Mouse (Mus musculus): ENCODE data around the gene Zfp697. TPM values are rescaled to one million over a fixed set of nuclear protein-coding genes. Genes with fewer than 3 reads are reported as not detected.
"Not testable (repeated sequence)": the region's sequence is repeated elsewhere in the genome, so short reads cannot be mapped to it uniquely, and the experiment has no call there.

Gene Zfp697
- 3.9 TPM in 2 replicates for polyA plus RNA-seq (2016; fragmentation: Nextera tagmentation; extraction: Ambion mirVana)

- H3K9me3 ChIP-seq (replicated peaks): no peaks in the 10 kb centered on the region
- WGBS (ENCODE audit: insufficient replicate concordance): 1% methylated on average over 42 of the region's 42 CpGs
- H3K4me3 ChIP-seq: peak within 1 kb of the TSS; percentile 57
- H3K9ac ChIP-seq: peak within 1 kb of the TSS; percentile 66
- H3K4me1 ChIP-seq: no peaks in the 10 kb centered on the region
- H3K27me3 ChIP-seq (replicated peaks): peaks cover 41% of the 10 kb centered on the region
- H3K36me3 ChIP-seq: no peaks in the 10 kb centered on the region
- peak within 1 kb of the TSS; percentile 58 for H3K4me2 ChIP-seq
- no peak within 1 kb of the TSS for H3K27ac ChIP-seq
- ATAC-seq: peak; percentile 72
Measured at GRCm38 (mm10) chr3:98382246-98382939, at the start of gene Zfp697. Gene Zfp697, plus strand, starts transcription at chr3:98382461.

- Histone ChIP-seq H3K27me3 (replicated peaks) (no peaks in the 10 kb centered on the region), H3K9ac (no peak overlapping the region), H3K36me3 (peaks cover 60% of the 10 kb centered on the region), H3K27ac (no peak overlapping the region), H3K9me3 (replicated peaks) (no peaks in the 10 kb centered on the region), H3K4me3 (no peak overlapping the region), H3K4me2 (no peak overlapping the region), H3K4me1 (peaks cover 51% of the 10 kb centered on the region)
- ATAC-seq: peak; percentile 48
- WGBS (ENCODE audit: insufficient replicate concordance): 73% methylated on average over 2 of the region's 2 CpGs
Measured at GRCm38 (mm10) chr3:98334010-98334409, 48.3 kb upstream of the Zfp697 start.

- peaks cover 48% of the 10 kb centered on the region for H3K36me3 ChIP-seq
- no peak overlapping the region; the same call in 1 of the 2 replicates for H3K27ac ChIP-seq
- no peaks in the 10 kb centered on the region for H3K9me3 ChIP-seq (replicated peaks)
- H3K9ac ChIP-seq: no peak overlapping the region
- H3K4me3 ChIP-seq: no peak overlapping the region
- peaks cover 59% of the 10 kb centered on the region for H3K4me1 ChIP-seq
- ATAC-seq: no peak
- H3K4me2 ChIP-seq: peak overlapping the region; percentile 97; the same call in 1 of the 2 replicates
- no peaks in the 10 kb centered on the region for H3K27me3 ChIP-seq (replicated peaks)
Measured at GRCm38 (mm10) chr3:98335331-98335730, 46.9 kb upstream of the Zfp697 start.

- Histone ChIP-seq H3K4me3 (no peak overlapping the region), H3K9me3 (replicated peaks) (no peaks in the 10 kb centered on the region), H3K36me3 (peaks cover 42% of the 10 kb centered on the region), H3K4me1 (peaks cover 59% of the 10 kb centered on the region), H3K27ac (0 out of 2 replicates have a peak overlapping the region, but pooled peaks have one; percentile 5), H3K27me3 (replicated peaks) (no peaks in the 10 kb centered on the region), H3K4me2 (peak overlapping the region; percentile 97), H3K9ac (no peak overlapping the region)
- no peak for ATAC-seq
- WGBS (ENCODE audit: insufficient replicate concordance): 31% methylated on average over 7 of the region's 7 CpGs
Measured at GRCm38 (mm10) chr3:98335886-98336285, 46.4 kb upstream of the Zfp697 start.

- peaks cover 31% of the 10 kb centered on the region for H3K36me3 ChIP-seq
- peak overlapping the region; percentile 97 for H3K4me2 ChIP-seq
- ATAC-seq: no peak
- peak overlapping the region; percentile 78 for H3K9ac ChIP-seq
- WGBS (ENCODE audit: insufficient replicate concordance): 67% methylated on average over 22 of the region's 22 CpGs
- peak overlapping the region; percentile 1; the same call in 1 of the 2 replicates for H3K27ac ChIP-seq
- H3K27me3 ChIP-seq (replicated peaks): no peaks in the 10 kb centered on the region
- H3K4me1 ChIP-seq: peaks cover 59% of the 10 kb centered on the region
- peak overlapping the region; percentile 74 for H3K4me3 ChIP-seq
- H3K9me3 ChIP-seq (replicated peaks): no peaks in the 10 kb centered on the region
Measured at GRCm38 (mm10) chr3:98336661-98337654, 45.3 kb upstream of the Zfp697 start.

GRCm38 (mm10) chr3:98338584-98339041, 43.6 kb upstream of the Zfp697 start:
- peaks cover 52% of the 10 kb centered on the region for H3K4me1 ChIP-seq
- 2% methylated on average over 15 of the region's 15 CpGs for WGBS (ENCODE audit: insufficient replicate concordance)

GRCm38 (mm10) chr3:98339097-98339705, 43.1 kb upstream of the Zfp697 start:
- Histone ChIP-seq H3K4me2 (peak overlapping the region; percentile 97), H3K4me3 (peak overlapping the region; percentile 74), H3K36me3 (peaks cover 11% of the 10 kb centered on the region), H3K9ac (peak overlapping the region; percentile 78), H3K9me3 (replicated peaks) (no peaks in the 10 kb centered on the region), H3K4me1 (peaks cover 52% of the 10 kb centered on the region), H3K27me3 (replicated peaks) (no peaks in the 10 kb centered on the region), H3K27ac (peak overlapping the region; percentile 77)
- 1% methylated on average over 46 of the region's 46 CpGs for WGBS (ENCODE audit: insufficient replicate concordance)
- peak; percentile 27 for ATAC-seq

More at GRCm38 (mm10) chr3:98338584-98339041, 43.6 kb upstream of the Zfp697 start:
- Histone ChIP-seq H3K4me3 (peak overlapping the region; percentile 74), H3K9me3 (replicated peaks) (no peaks in the 10 kb centered on the region), H3K27ac (peak overlapping the region; percentile 77), H3K36me3 (peaks cover 16% of the 10 kb centered on the region), H3K27me3 (replicated peaks) (no peaks in the 10 kb centered on the region), H3K9ac (peak overlapping the region; percentile 78), H3K4me2 (peak overlapping the region; percentile 97)
- ATAC-seq: peak; percentile 52; the same call in 1 of the 2 replicates

- ATAC-seq: peak; percentile 73
- H3K36me3 ChIP-seq; H3K27me3 ChIP-seq (replicated peaks); H3K9me3 ChIP-seq (replicated peaks): not testable (repeated sequence)
- Histone ChIP-seq H3K4me3 (peak within 1 kb of the TSS; percentile 74), H3K27ac (peak within 1 kb of the TSS; percentile 77), H3K9ac (peak within 1 kb of the TSS; percentile 78), H3K4me2 (peak within 1 kb of the TSS; percentile 97), H3K4me1 (peaks cover 51% of the 10 kb centered on the region)
- 1% methylated on average over 10 of the region's 10 CpGs for WGBS (ENCODE audit: insufficient replicate concordance)
Measured at GRCm38 (mm10) chr3:98339706-98340109, 42.6 kb upstream of the Zfp697 start, which contains the start of gene Phgdh. Gene Phgdh, minus strand, starts transcription at chr3:98339990.

- H3K9ac ChIP-seq: no peak overlapping the region
- ATAC-seq: no peak
- H3K4me3 ChIP-seq: no peak overlapping the region
- H3K9me3 ChIP-seq (replicated peaks): no peaks in the 10 kb centered on the region
- WGBS (ENCODE audit: insufficient replicate concordance): 63% methylated on average over 17 of the region's 17 CpGs
- H3K27me3 ChIP-seq (replicated peaks): no peaks in the 10 kb centered on the region
- H3K4me2 ChIP-seq: no peak overlapping the region
- H3K27ac ChIP-seq: no peak overlapping the region
- peaks cover 38% of the 10 kb centered on the region for H3K4me1 ChIP-seq
- no peaks in the 10 kb centered on the region for H3K36me3 ChIP-seq
Measured at GRCm38 (mm10) chr3:98340818-98341594, 41.3 kb upstream of the Zfp697 start.

GRCm38 (mm10) chr3:98343235-98343634, 39.0 kb upstream of the Zfp697 start:
- H3K9me3 ChIP-seq (replicated peaks): no peaks in the 10 kb centered on the region
- no peaks in the 10 kb centered on the region for H3K36me3 ChIP-seq
- H3K27ac ChIP-seq: no peak overlapping the region
- no peaks in the 10 kb centered on the region for H3K27me3 ChIP-seq (replicated peaks)
- H3K4me1 ChIP-seq: peaks cover 22% of the 10 kb centered on the region
- no peak overlapping the region for H3K9ac ChIP-seq
- 68% methylated on average over 3 of the region's 3 CpGs for WGBS (ENCODE audit: insufficient replicate concordance)
- no peak overlapping the region for H3K4me2 ChIP-seq
- H3K4me3 ChIP-seq: no peak overlapping the region
- no peak for ATAC-seq

- no peaks in the 10 kb centered on the region; the same call in 1 of the 2 replicates for H3K27me3 ChIP-seq (replicated peaks)
- ATAC-seq: no peak
- 21% methylated on average over 6 of the region's 6 CpGs for WGBS (ENCODE audit: insufficient replicate concordance)
Measured at GRCm38 (mm10) chr3:98348106-98348505, 34.2 kb upstream of the Zfp697 start.

More at GRCm38 (mm10) chr3:98348106-98348505, 34.2 kb upstream of the Zfp697 start:
- H3K4me1 ChIP-seq: peaks cover 12% of the 10 kb centered on the region; the same call in 1 of the 2 replicates
- 0 out of 2 replicates have a peak overlapping the region, but pooled peaks have one; percentile 20 for H3K4me2 ChIP-seq
- no peak overlapping the region for H3K4me3 ChIP-seq
- no peak overlapping the region for H3K27ac ChIP-seq
- no peaks in the 10 kb centered on the region for H3K36me3 ChIP-seq
- no peaks in the 10 kb centered on the region for H3K9me3 ChIP-seq (replicated peaks)
- no peak overlapping the region for H3K9ac ChIP-seq

Data from liver, embryonic 12.5 days (tissue).